Mouse (Mus musculus) megakaryocyte progenitor cell, adult 5-6 weeks (primary cell): ENCODE measurements around the gene Rimklb. TPM values are rescaled to one million over a fixed set of nuclear protein-coding genes. Genes with fewer than 3 reads are reported as not detected.
"Not testable (repeated sequence)": the region's sequence is repeated elsewhere in the genome, so short reads cannot be mapped to it uniquely, and the experiment has no call there.

ENCODE experiments used
- ATAC-seq: replicated peaks from 2 replicates; pipeline ENCODE4 v1.8.0; 2016; ENCODE audit warnings: mild to moderate bottlenecking, moderate TSS enrichment, inconsistent platforms; ENCODE audit not compliant: poor library complexity
- total RNA-seq, 2 experiments: library from RNA; stranded (forward) in 1 of 2; stranded (reverse) in 1 of 2; fragments of 157-497, 149-512 nt in 1 of 2; fragments of 200-1000 nt in 1 of 2; gene quantifications; 2 replicates each; pipeline versions ENCODE4 v1.2.3 to v1.2.4; 2015 to 2017

The Rimklb gene
- not detected in 2 replicates for total RNA-seq (2015)
- not detected in 2 replicates for total RNA-seq (2017)

GRCm38 (mm10) chr6:122498661-122499060, at the start of gene Rimklb:
TSS of gene Rimklb (minus strand) at chr6:122498761.
- no peak for ATAC-seq

- ATAC-seq = 0 out of 2 replicates have a peak, but pooled peaks have one; percentile 24
Measured at GRCm38 (mm10) chr6:122545948-122546347, 47.4 kb upstream of the Rimklb start.

GRCm38 (mm10) chr6:122545289-122545882, 46.8 kb upstream of the Rimklb start:
- peak; percentile 81 for ATAC-seq

GRCm38 (mm10) chr6:122544672-122545071, 46.1 kb upstream of the Rimklb start:
- no peak for ATAC-seq

GRCm38 (mm10) chr6:122543574-122543973, 45.0 kb upstream of the Rimklb start:
- ATAC-seq = peak; percentile 26; the same call in 1 of the 2 replicates

GRCm38 (mm10) chr6:122542459-122542858, 43.9 kb upstream of the Rimklb start:
- ATAC-seq = not testable (repeated sequence)

- no peak for ATAC-seq
Measured at GRCm38 (mm10) chr6:122539564-122539963, 41.0 kb upstream of the Rimklb start.

- ATAC-seq = no peak
Measured at GRCm38 (mm10) chr6:122534032-122534431, 35.5 kb upstream of the Rimklb start.

GRCm38 (mm10) chr6:122532883-122533302, 34.3 kb upstream of the Rimklb start:
- ATAC-seq = peak; percentile 80

- ATAC-seq = no peak
Measured at GRCm38 (mm10) chr6:122531466-122532174, 33.1 kb upstream of the Rimklb start.

- ATAC-seq = no peak
Measured at GRCm38 (mm10) chr6:122528136-122528535, 29.6 kb upstream of the Rimklb start.

- peak; percentile 34 for ATAC-seq
Measured at GRCm38 (mm10) chr6:122527596-122527995, 29.0 kb upstream of the Rimklb start.

GRCm38 (mm10) chr6:122523289-122523688, 24.7 kb upstream of the Rimklb start:
- no peak for ATAC-seq

- ATAC-seq = no peak
Measured at GRCm38 (mm10) chr6:122522595-122522994, 24.0 kb upstream of the Rimklb start.

GRCm38 (mm10) chr6:122519384-122519783, 20.8 kb upstream of the Rimklb start:
- ATAC-seq = 0 out of 2 replicates have a peak, but pooled peaks have one; percentile 29

GRCm38 (mm10) chr6:122517668-122518067, 19.1 kb upstream of the Rimklb start:
- ATAC-seq = no peak

- ATAC-seq = not testable (repeated sequence)
Measured at GRCm38 (mm10) chr6:122515762-122516161, 17.2 kb upstream of the Rimklb start.

- ATAC-seq = no peak
Measured at GRCm38 (mm10) chr6:122514312-122514711, 15.8 kb upstream of the Rimklb start.

GRCm38 (mm10) chr6:122512914-122513878, 14.6 kb upstream of the Rimklb start:
- peak; percentile 57 for ATAC-seq

- no peak for ATAC-seq
Measured at GRCm38 (mm10) chr6:122508494-122508893, 9.9 kb upstream of the Rimklb start.

GRCm38 (mm10) chr6:122505545-122505944, 7.0 kb upstream of the Rimklb start, which contains the start of gene Mfap5:
TSS of gene Mfap5 (plus strand) at chr6:122505845.
- ATAC-seq = no peak
